Mouse (Mus musculus) neural tube, embryonic 15.5 days (tissue): Measurements from ENCODE around the gene Ripply3. TPM values are rescaled to one million over a fixed set of nuclear protein-coding genes. Genes with fewer than 3 reads are reported as not detected.
"Not testable (repeated sequence)": the region's sequence is repeated elsewhere in the genome, so short reads cannot be mapped to it uniquely, and the experiment has no call there.

Source experiments
- ATAC-seq: fragments of 200-750 bp; cut with Nextera tagmentation; 2 replicates; pipeline ENCODE4 v1.8.0; 2017; ENCODE audit warnings: mild to moderate bottlenecking, moderate TSS enrichment, moderate library complexity; ENCODE audit not compliant: low FRiP score
- H3K27ac ChIP-seq: fragments of 300-500 bp; sonication (generic); replicated peaks from 2 replicates; pipeline ENCODE4 v1.5.1; 2015; ENCODE audit warnings: mild to moderate bottlenecking, inconsistent platforms
- H3K27me3 ChIP-seq: fragments of 300-500 bp; sonication (generic); replicated peaks from 2 replicates; pipeline ENCODE4 v1.6.1; 2015; ENCODE audit warnings: inconsistent platforms
- H3K36me3 ChIP-seq: fragments of 300-500 bp; sonication (generic); 2 replicates; pipeline ENCODE4 v1.6.1; 2015; ENCODE audit warnings: inconsistent platforms
- H3K4me1 ChIP-seq: fragments of 300-500 bp; sonication (generic); 2 replicates; pipeline ENCODE4 v1.6.1; 2015; ENCODE audit warnings: inconsistent platforms
- H3K4me2 ChIP-seq: fragments of 300-500 bp; sonication (generic); 2 replicates; pipeline ENCODE4 v1.6.1; 2015; ENCODE audit warnings: inconsistent platforms, mild to moderate bottlenecking, moderate library complexity
- H3K4me3 ChIP-seq: fragments of 300-500 bp; sonication (generic); replicated peaks from 2 replicates; pipeline ENCODE4 v1.5.1; 2015; ENCODE audit warnings: mild to moderate bottlenecking, inconsistent platforms
- H3K9ac ChIP-seq: fragments of 300-500 bp; sonication (generic); replicated peaks from 2 replicates; pipeline ENCODE4 v1.6.1; 2015; ENCODE audit warnings: mild to moderate bottlenecking, inconsistent platforms
- H3K9me3 ChIP-seq: fragments of 300-500 bp; sonication (generic); replicated peaks from 2 replicates; pipeline ENCODE4 v1.6.1; 2016; ENCODE audit warnings: inconsistent platforms
- WGBS: fragments of 180-500 bp; shearing (Covaris S2); methylation state at CpG from one replicate; pipeline ENCODE4 v1.1.7; 2015; ENCODE audit warnings: mixed read lengths; 5-methylcytosine and 5-hydroxymethylcytosine counted together
- polyA plus RNA-seq: library from polyadenylated mRNA; unstranded; fragments of >200 nt; fragmentation: Nextera tagmentation; extraction: Ambion mirVana; gene quantifications from 2 replicates; pipeline ENCODE4 v1.2.1, GENCODE M21; 2015

The Ripply3 gene
- polyA plus RNA-seq, 1 experiment from 2014 or later = 0.81 TPM

DNA sequence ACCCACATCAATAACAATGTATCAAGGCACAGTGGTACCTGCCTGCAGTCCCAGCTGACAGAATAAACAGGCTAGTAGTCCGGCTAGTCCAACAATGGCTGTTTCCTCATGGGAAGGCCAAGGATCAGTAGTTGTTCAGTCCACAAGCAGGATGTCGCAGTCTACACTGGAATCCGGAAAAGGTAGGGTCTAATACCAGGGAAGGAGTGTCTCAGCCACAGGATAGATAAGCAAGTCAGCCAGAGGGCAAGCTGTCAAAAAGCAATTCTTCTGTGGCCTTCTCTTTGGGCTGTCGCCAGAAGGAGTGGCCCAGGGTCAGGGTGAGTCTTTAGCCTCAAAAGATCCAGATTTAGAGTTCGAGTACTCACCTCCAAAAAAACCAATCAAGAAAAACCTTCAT lies 10.5 kb upstream of the Ripply3 start:
- ATAC-seq = no peak
- Histone ChIP-seq H3K9me3 (no peaks in the 10 kb centered on the region), H3K4me3 (no peak overlapping the region), H3K9ac (no peak overlapping the region), H3K27ac (no peak overlapping the region), H3K4me2 (no peak overlapping the region), H3K4me1 (peaks cover 10% of the 10 kb centered on the region), H3K27me3 (no peaks in the 10 kb centered on the region), H3K36me3 (no peaks in the 10 kb centered on the region)
- 87% methylated on average over 5 of the region's 5 CpGs for WGBS

DNA sequence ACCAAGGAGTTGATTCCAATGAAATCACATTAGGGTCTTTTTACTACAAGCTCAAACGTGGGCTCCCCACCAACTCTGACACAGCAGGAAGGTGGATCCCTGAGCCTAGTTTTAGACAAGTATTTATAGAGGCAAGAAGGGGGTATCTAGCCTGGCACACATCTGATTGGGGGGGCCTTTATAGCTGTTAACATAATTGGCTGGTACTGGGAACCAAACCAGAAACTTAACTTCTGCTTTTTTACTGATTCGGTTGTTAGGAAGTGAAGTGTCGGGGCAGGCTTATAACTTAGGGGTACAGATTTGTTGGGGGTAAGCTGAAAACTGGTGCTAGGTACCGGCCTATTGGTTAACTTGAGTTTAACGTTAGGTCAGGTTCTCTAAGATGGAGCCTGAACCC lies 8.0 kb upstream of the Ripply3 start:
- no peak overlapping the region for H3K9ac ChIP-seq
- H3K4me1 ChIP-seq = no peaks in the 10 kb centered on the region
- no peak overlapping the region for H3K4me2 ChIP-seq
- ATAC-seq = no peak
- WGBS = 84% methylated on average over 5 of the region's 5 CpGs
- no peaks in the 10 kb centered on the region for H3K36me3 ChIP-seq
- H3K4me3 ChIP-seq = no peak overlapping the region
- H3K27me3 ChIP-seq = 0 out of 2 replicates have a peak, but pooled peaks cover 3% of the 10 kb centered on the region
- H3K27ac ChIP-seq = no peak overlapping the region
- no peaks in the 10 kb centered on the region for H3K9me3 ChIP-seq

DNA sequence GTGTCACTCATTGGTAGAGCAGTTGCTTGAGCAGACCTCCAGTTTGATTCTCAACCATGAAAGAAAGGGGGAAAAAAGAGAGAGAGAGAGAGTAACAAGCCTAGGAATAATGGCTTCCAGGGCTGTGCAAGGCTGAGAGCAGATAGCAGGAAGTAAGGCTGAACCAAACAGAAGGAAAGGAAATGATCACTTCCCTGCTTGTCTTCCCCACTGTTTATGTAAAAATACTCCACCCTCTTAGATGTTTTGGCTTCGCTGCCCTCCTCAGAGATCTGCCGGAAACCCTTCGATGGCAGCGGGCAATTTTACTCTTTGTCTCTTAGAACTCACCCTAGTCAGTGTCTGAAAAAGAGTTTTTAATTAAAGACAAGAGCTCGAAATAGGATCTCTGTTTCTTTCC lies 4.5 kb upstream of the Ripply3 start:
- 75% methylated on average over 5 of the region's 5 CpGs for WGBS
- Histone ChIP-seq H3K9ac (no peak overlapping the region), H3K4me1 (peaks cover 11% of the 10 kb centered on the region), H3K27me3 (peaks cover 27% of the 10 kb centered on the region), H3K4me3 (no peak overlapping the region), H3K27ac (no peak overlapping the region), H3K9me3 (no peaks in the 10 kb centered on the region), H3K4me2 (no peak overlapping the region), H3K36me3 (no peaks in the 10 kb centered on the region)
- no peak for ATAC-seq

- 89% methylated on average over 3 of the region's 3 CpGs for WGBS
- Histone ChIP-seq H3K27me3 (peaks cover 42% of the 10 kb centered on the region), H3K27ac (no peak overlapping the region), H3K4me1 (peaks cover 21% of the 10 kb centered on the region), H3K9ac (no peak overlapping the region), H3K9me3 (no peaks in the 10 kb centered on the region), H3K4me3 (no peak overlapping the region), H3K4me2 (no peak overlapping the region), H3K36me3 (no peaks in the 10 kb centered on the region)
- ATAC-seq = no peak
These were observed 2.2 kb upstream of the Ripply3 start for GRCm38 (mm10) chr16:94326008-94326407.

DNA sequence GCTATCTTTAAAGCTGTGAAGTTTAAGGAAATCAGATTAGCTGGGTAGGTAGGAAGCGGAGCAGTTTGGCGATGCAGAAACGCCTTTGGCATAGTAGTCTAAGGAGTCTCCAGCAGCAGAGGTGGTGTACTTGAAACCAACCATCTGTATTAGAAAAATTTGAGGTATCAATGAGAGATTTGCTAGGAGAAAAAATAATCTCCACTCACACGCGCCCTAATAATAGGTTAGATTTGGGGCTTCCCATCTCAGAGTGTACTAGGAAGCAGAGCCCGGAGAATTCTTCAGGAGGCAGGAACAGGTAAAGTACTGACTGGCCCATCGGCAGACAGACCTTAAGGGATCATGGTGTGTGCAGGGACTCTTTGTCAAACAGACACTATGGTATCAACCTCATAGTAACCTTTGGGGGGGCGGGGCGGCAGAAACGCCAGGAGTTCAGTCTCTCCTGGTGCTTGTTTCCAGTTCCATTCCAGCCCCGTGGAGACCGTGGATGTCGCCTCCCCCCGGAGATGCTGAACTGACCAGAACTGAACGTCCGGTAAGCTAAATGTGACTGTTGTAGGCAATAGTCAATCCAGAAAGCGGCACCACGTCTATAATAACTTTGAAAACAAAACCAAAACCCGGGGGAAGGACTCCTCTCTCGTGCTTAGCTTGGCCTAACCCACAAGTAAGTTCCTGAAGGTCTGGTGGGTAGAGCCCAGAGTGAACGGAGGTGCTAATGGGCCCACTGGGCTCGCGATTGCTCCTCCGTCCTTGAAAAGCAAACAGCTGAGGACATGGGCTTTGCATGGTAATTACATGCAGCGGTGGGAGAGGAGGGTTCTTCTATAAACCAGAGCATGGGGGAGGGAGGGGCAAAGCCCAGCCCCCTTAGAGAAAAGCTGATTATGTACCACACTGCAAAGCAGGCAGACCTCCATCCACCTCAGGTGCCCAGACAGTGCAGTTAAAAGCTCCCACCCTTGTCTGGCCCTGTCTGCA lies 954 bp downstream of the Ripply3 start:
- Histone ChIP-seq H3K27ac (no peak overlapping the region), H3K9ac (0 out of 2 replicates have a peak overlapping the region, but pooled peaks have one; percentile 37), H3K9me3 (no peaks in the 10 kb centered on the region), H3K27me3 (peaks cover 42% of the 10 kb centered on the region), H3K4me1 (peaks cover 21% of the 10 kb centered on the region), H3K4me3 (peak overlapping the region; percentile 37; the same call in 1 of the 2 replicates), H3K4me2 (peak overlapping the region; percentile 66), H3K36me3 (no peaks in the 10 kb centered on the region)
- 12% methylated on average over 25 of the region's 25 CpGs for WGBS
- ATAC-seq = no peak

DNA sequence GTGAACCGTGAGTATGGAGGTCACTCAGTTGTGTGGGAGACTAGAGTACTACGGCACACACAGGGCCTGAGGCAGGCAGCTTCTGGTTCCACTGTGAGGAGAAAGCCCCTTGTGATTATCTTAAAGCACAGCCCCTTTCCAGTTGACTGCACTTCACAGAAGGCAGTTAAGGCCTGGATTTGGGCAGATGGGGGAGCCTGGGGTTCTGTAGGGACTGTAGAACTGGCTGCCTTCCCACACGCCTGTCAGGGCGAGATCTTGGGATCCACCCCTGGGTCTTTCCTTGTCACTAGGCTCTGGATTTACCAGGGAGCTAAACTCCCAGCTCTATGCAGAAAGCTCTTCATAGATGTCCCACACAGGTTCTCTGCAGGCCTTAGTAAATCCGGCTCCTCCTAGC lies 2.2 kb downstream of the Ripply3 start:
- 60% methylated on average over 5 of the region's 5 CpGs for WGBS
- Histone ChIP-seq H3K4me3 (no peak overlapping the region), H3K9ac (no peak overlapping the region), H3K27me3 (peaks cover 39% of the 10 kb centered on the region), H3K4me1 (peaks cover 21% of the 10 kb centered on the region), H3K4me2 (no peak overlapping the region), H3K9me3 (no peaks in the 10 kb centered on the region), H3K36me3 (no peaks in the 10 kb centered on the region), H3K27ac (no peak overlapping the region)
- no peak for ATAC-seq

- no peak for ATAC-seq
- no peaks in the 10 kb centered on the region for H3K9me3 ChIP-seq
- no peak overlapping the region for H3K4me3 ChIP-seq
- peaks cover 21% of the 10 kb centered on the region for H3K4me1 ChIP-seq
- no peak overlapping the region for H3K4me2 ChIP-seq
- H3K27me3 ChIP-seq = peaks cover 33% of the 10 kb centered on the region
- no peaks in the 10 kb centered on the region for H3K36me3 ChIP-seq
- 83% methylated on average over 9 of the region's 9 CpGs for WGBS
- no peak overlapping the region for H3K27ac ChIP-seq
- no peak overlapping the region for H3K9ac ChIP-seq
These were observed 3.1 kb downstream of the Ripply3 start for GRCm38 (mm10) chr16:94331233-94331885.

GRCm38 (mm10) chr16:94331886-94332252 lies 3.6 kb downstream of the Ripply3 start:
- Histone ChIP-seq H3K4me3 (no peak overlapping the region), H3K4me2 (no peak overlapping the region), H3K27ac (no peak overlapping the region), H3K27me3 (peaks cover 30% of the 10 kb centered on the region), H3K36me3 (no peaks in the 10 kb centered on the region), H3K9me3 (no peaks in the 10 kb centered on the region), H3K4me1 (peaks cover 21% of the 10 kb centered on the region), H3K9ac (no peak overlapping the region)
- 59% methylated on average over 5 of the region's 5 CpGs for WGBS
- ATAC-seq = no peak

DNA sequence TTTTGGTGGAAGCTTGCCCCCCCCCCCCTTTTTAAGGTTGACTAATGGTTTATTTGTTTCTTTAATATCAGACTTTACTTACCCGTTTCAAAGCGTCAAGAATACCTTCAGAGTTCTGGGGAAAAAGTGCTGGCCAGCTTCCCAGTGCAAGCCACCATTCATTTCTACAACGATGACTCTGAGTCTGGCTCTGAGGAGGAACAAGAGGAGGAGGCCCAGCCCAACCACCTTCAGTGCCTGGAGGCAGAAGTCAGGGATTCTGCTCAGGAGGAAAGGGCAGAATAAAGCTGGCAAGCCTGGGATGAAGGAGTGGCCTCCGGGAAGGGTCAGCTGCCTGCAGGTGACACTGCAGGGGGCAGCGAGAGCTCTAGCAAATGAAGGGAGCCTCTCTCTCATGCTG lies 7.4 kb downstream of the Ripply3 start:
- WGBS = 47% methylated on average over 5 of the region's 5 CpGs

DNA sequence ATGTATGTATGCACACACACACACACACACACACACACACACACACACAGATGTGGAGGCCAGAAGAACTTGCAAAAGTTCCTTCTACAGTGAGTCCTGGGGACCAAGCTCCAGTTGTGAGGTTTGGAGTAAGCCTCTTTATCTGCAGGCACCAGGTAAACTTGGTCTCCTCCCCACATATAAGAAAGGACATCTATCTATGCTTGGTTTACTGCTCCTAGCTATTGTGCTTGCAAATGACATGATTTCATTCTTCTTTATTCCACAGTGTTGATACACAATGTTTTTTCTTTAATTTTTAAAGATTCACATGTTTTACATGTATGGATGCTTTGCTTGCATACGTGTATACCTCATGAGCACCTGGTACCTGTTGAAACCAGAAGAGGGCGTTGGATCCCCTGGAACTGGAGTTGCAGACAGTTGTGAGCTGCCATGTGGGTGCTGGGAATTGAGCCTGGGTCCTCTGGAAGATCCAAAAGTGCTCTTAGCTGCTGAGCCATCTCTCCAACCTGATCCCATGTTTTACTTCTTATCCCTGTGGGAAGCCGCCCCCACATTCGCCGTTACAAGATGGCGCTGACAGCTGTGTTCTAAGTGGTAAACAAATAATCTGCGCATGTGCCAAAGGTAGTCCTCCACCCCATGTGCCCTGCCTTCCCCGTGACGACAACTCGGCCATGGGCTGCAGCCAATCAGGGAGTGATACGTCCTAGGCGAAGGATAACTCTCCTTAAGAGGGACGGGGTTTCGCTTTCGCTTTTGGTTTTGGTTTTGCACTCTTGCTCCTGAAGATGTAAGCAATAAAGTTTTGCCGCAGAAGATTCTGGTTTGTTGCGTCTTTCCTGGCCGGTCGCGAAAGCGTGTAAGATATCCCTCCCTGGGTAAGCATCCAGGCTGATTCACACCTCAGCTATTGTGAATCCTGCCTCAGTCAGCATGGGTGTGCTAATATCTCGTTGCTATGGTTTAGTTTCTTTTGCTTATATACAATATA lies 11.2 kb downstream of the Ripply3 start:
- not testable (repeated sequence) for H3K9ac ChIP-seq, H3K27me3 ChIP-seq, H3K27ac ChIP-seq, H3K4me3 ChIP-seq, H3K36me3 ChIP-seq, H3K4me2 ChIP-seq, H3K4me1 ChIP-seq, H3K9me3 ChIP-seq, ATAC-seq
- 94% methylated on average over 20 of the region's 22 CpGs for whole genome bisulfite sequencing

More for the DNA sequence above, 7.4 kb downstream of the Ripply3 start:
- Histone ChIP-seq H3K36me3 (no peaks in the 10 kb centered on the region), H3K4me1 (no peaks in the 10 kb centered on the region), H3K27ac (no peak overlapping the region), H3K27me3 (0 out of 2 replicates have a peak, but pooled peaks cover 2% of the 10 kb centered on the region), H3K4me3 (no peak overlapping the region), H3K9me3 (no peaks in the 10 kb centered on the region), H3K9ac (no peak overlapping the region), H3K4me2 (no peak overlapping the region)
- ATAC-seq = no peak

DNA sequence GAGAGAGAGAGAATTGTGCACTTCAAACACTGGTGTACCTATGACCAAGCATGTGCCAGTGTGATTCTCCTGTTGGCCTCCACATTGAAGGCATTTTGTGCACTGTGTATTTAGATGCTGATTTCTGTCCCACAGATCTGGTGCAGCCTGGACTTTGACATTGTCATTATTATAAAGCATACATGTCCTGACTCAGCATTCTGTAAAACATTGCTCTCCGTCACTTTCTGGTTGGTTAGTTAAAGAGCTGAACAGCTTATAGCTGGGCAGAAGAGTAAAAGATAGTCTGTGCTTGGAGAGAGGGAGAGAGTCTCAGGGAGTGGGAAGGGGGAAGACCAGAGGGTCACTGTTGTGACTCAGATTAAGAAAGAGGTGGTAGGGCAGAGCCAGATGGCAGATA lies 17.5 kb downstream of the Ripply3 start:
- no peaks in the 10 kb centered on the region for H3K36me3 ChIP-seq
- WGBS = 86% methylated on average over 1 of the region's 1 CpGs

More for the DNA sequence above, 17.5 kb downstream of the Ripply3 start:
- Histone ChIP-seq H3K27ac (no peak overlapping the region), H3K4me1 (peaks cover 10% of the 10 kb centered on the region; the same call in 1 of the 2 replicates), H3K27me3 (no peaks in the 10 kb centered on the region), H3K9ac (no peak overlapping the region), H3K4me2 (no peak overlapping the region), H3K4me3 (no peak overlapping the region), H3K9me3 (no peaks in the 10 kb centered on the region)
- ATAC-seq = no peak
